Mouse (Mus musculus) hindbrain, embryonic 10.5 days (tissue): ENCODE measurements around the gene Def8. TPM values are rescaled to one million over a fixed set of nuclear protein-coding genes. Genes with fewer than 3 reads are reported as not detected.
"Not testable (repeated sequence)": the region's sequence is repeated elsewhere in the genome, so short reads cannot be mapped to it uniquely, and the experiment has no call there.

Source experiments
- DNase-seq: peaks from one replicate; pipeline ENCODE4 v3.0.0-alpha.2; 2017; ENCODE audit warnings: low spot score
- H3K27ac ChIP-seq: fragments of 300-500 bp; sonication (generic); 2 replicates; pipeline ENCODE4 v1.5.1; 2016; ENCODE audit warnings: mild to moderate bottlenecking, moderate library complexity
- H3K27me3 ChIP-seq: fragments of 300-500 bp; sonication (generic); 2 replicates; pipeline ENCODE4 v1.6.1; 2016; ENCODE audit warnings: mild to moderate bottlenecking; ENCODE audit not compliant: poor library complexity, insufficient read depth, severe bottlenecking
- H3K36me3 ChIP-seq: fragments of 300-500 bp; sonication (generic); 2 replicates; pipeline ENCODE4 v1.6.1; 2016; ENCODE audit warnings: mild to moderate bottlenecking, moderate library complexity
- H3K4me1 ChIP-seq: fragments of 300-500 bp; sonication (generic); replicated peaks from 2 replicates; pipeline ENCODE4 v1.6.1; 2016; ENCODE audit warnings: mild to moderate bottlenecking
- H3K4me3 ChIP-seq: fragments of 300-500 bp; sonication (generic); 2 replicates; pipeline ENCODE4 v1.5.1; 2016; ENCODE audit warnings: mild to moderate bottlenecking, moderate library complexity
- H3K9me3 ChIP-seq: fragments of 300-500 bp; sonication (generic); 2 replicates; pipeline ENCODE4 v1.6.1; 2016; ENCODE audit warnings: mild to moderate bottlenecking, moderate library complexity
- WGBS: fragments of 180-500 bp; shearing (Covaris S2); methylation state at CpG from one replicate; pipeline ENCODE4 v1.1.7; 2016; 5-methylcytosine and 5-hydroxymethylcytosine counted together
- polyA plus RNA-seq: library from polyadenylated mRNA; unstranded; fragments of >200 nt; fragmentation: Nextera tagmentation; extraction: Ambion mirVana; gene quantifications from 2 replicates; pipeline ENCODE4 v1.2.1, GENCODE M21; 2016

Def8 gene
- polyA plus RNA-seq, 1 experiment from 2014 or later: 42.3 TPM

- 95% methylated on average over 23 of the region's 23 CpGs for WGBS
- H3K9me3 ChIP-seq: peaks cover 71% of the 10 kb centered on the region
- no peak overlapping the region for H3K4me3 ChIP-seq
- H3K27ac ChIP-seq: no peak overlapping the region
- H3K27me3 ChIP-seq: no peaks in the 10 kb centered on the region
- no peaks in the 10 kb centered on the region for H3K4me1 ChIP-seq
- no peak for DNase-seq
- H3K36me3 ChIP-seq: no peaks in the 10 kb centered on the region
Observed at GRCm38 (mm10) chr8:123428939-123429721, 5.8 kb downstream of the Def8 start.

- not testable (repeated sequence) for H3K27me3 ChIP-seq, H3K36me3 ChIP-seq, H3K4me3 ChIP-seq, H3K4me1 ChIP-seq, DNase-seq, H3K27ac ChIP-seq
- 95% methylated on average over 15 of the region's 15 CpGs for WGBS
- H3K9me3 ChIP-seq: peaks cover 75% of the 10 kb centered on the region
Observed at GRCm38 (mm10) chr8:123429722-123430013, 6.3 kb downstream of the Def8 start.

- not testable (repeated sequence) for H3K27me3 ChIP-seq, H3K27ac ChIP-seq, H3K4me1 ChIP-seq, H3K4me3 ChIP-seq, DNase-seq, H3K36me3 ChIP-seq
- WGBS: 90% methylated on average over 8 of the region's 8 CpGs
- H3K9me3 ChIP-seq: peaks cover 80% of the 10 kb centered on the region
Observed at GRCm38 (mm10) chr8:123430936-123431335, 7.6 kb downstream of the Def8 start.

DNA sequence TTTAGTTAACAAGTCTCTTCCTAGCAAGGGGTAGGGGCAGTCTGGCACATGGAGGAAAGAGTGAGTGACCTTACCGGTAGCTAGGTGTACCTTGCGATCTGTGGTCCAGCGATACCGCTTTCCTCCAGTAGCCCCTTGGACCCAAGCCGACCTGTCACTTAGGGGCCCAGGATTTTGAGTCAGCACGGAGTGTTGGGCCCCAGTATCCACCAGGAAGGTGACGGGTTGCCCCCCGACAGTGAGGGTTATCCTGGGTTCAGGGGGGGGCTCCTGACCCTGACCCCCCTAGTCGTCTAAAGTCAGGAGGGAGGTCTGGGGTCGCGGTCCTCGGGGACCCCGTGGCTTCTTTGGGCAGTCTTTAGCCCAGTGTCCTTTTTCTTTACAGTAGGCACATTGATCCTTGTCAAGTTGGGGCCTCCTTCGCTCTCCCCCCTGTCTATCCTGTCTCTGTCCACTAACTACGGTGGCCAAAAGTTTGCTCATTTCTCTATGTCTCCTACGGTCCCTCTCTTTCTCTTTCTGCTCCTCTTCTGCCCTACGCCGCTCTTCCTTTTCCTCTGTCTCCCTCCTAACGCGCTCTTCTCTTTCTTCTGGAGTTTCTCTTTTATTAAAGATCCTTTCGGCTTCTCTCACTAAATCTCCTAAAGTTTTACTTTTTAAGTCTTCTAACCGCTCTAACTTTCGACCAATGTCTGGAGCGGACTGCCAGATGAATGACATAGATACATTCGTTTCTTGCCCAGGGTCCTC, 8.5 kb downstream of the Def8 start:
- 94% methylated on average over 25 of the region's 25 CpGs for WGBS
- no peak overlapping the region for H3K4me3 ChIP-seq
- no peak overlapping the region for H3K27ac ChIP-seq
- H3K4me1 ChIP-seq: no peaks in the 10 kb centered on the region
- no peaks in the 10 kb centered on the region for H3K36me3 ChIP-seq
- no peak for DNase-seq
- H3K27me3 ChIP-seq: no peaks in the 10 kb centered on the region
- peaks cover 75% of the 10 kb centered on the region for H3K9me3 ChIP-seq

- 94% methylated on average over 16 of the region's 16 CpGs for WGBS
- H3K4me3 ChIP-seq: no peak overlapping the region
- H3K27ac ChIP-seq: no peak overlapping the region
- no peaks in the 10 kb centered on the region for H3K4me1 ChIP-seq
- no peaks in the 10 kb centered on the region for H3K27me3 ChIP-seq
- peaks cover 69% of the 10 kb centered on the region for H3K9me3 ChIP-seq
- no peaks in the 10 kb centered on the region for H3K36me3 ChIP-seq
- DNase-seq: no peak
Observed at GRCm38 (mm10) chr8:123432381-123432780, 9.1 kb downstream of the Def8 start.

GRCm38 (mm10) chr8:123433241-123433974, 10.1 kb downstream of the Def8 start:
- H3K36me3 ChIP-seq, H3K4me1 ChIP-seq, H3K4me3 ChIP-seq, H3K27me3 ChIP-seq, H3K27ac ChIP-seq, DNase-seq: not testable (repeated sequence)
- WGBS: 98% methylated on average over 47 of the region's 47 CpGs
- H3K9me3 ChIP-seq: peaks cover 58% of the 10 kb centered on the region

DNA sequence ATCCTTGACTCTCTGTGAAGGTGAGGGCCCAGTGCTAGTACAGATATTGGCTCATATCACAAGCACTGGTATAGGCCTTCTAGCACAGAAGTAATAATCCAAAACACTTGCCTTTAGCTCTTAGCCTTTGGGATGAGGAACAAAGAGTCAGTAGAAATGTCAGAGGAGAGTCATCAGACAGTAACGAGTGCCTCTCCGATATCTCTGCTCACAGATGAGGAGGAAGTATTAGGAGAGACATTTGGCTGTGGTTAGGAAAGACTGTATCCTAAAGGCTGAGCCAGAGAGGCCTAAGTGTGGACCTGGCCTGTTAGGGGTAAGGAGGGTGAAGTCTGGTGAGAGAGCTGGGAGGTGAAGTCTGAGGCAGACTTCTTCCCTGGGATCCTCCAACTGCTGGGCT, 18.5 kb downstream of the Def8 start:
- Histone ChIP-seq H3K9me3 (no peaks in the 10 kb centered on the region), H3K36me3 (peaks cover 6% of the 10 kb centered on the region; the same call in 1 of the 2 replicates), H3K27me3 (no peaks in the 10 kb centered on the region), H3K4me1 (peaks cover 20% of the 10 kb centered on the region), H3K27ac (no peak overlapping the region), H3K4me3 (no peak overlapping the region)
- DNase-seq: no peak
- 97% methylated on average over 2 of the region's 2 CpGs for WGBS

DNA sequence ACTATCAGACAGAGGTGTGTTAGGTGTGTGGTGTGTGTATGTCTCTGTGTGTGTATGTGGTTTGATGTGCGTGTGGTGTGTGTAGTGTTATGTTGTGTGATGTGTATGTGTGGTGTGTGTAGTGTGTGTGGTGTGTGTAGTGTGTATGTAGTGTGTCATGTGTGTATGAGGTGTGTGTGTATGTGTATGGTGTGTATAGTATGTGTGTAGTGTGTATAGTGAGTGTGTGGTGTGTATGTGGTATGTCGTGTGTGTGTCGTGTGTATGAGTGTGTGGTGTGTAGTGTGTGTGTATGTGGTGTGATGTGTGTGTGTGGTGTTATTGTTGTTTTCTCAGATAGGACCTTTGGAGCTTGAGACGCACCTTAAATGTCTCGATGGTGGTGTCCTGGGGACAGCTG, 19.0 kb downstream of the Def8 start:
- no peaks in the 10 kb centered on the region for H3K27me3 ChIP-seq
- no peak for DNase-seq
- H3K27ac ChIP-seq: no peak overlapping the region
- H3K4me1 ChIP-seq: peaks cover 20% of the 10 kb centered on the region
- WGBS: 81% methylated on average over 5 of the region's 5 CpGs
- H3K9me3 ChIP-seq: no peaks in the 10 kb centered on the region
- peak overlapping the region; percentile 76 for H3K4me3 ChIP-seq
- H3K36me3 ChIP-seq: peaks cover 6% of the 10 kb centered on the region; the same call in 1 of the 2 replicates

DNA sequence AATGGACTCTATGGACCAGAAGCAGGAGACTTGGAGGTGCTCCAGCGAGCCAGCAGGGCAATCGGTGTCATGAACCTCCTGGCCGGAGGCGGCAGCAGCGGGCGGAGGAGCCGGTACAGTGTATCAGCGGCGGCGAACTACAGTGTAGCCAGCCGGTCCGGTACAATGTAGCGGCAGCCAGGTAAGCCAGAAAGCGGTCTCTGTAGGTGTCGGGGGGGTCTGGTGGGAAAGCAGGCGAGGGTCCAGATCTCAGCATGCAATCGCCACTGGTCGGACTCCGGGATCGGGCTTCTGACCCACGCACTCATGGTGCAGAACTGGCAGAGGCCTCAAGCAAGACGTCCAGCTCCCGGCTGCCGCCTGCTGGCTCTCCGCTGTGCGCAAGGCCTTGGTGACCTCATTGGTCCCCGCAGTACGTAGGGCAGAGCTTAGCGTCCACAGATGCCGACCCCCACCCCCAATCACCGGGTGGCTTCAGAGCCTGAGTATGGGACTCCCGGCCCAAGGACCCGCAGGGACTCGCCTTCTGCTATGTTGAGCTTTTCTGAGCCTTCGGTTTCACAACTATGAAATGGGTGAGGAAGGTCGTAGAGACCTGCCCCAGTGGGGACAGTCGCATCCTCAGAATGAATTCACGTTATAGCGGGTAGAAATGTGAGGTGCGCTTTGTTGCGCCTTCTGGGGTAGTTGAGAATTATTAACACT, 19.7 kb downstream of the Def8 start:
- no peaks in the 10 kb centered on the region for H3K9me3 ChIP-seq
- H3K36me3 ChIP-seq: peaks cover 6% of the 10 kb centered on the region; the same call in 1 of the 2 replicates
- H3K4me1 ChIP-seq: peaks cover 20% of the 10 kb centered on the region
- peak; percentile 94 for DNase-seq
- H3K4me3 ChIP-seq: peak overlapping the region; percentile 76
- WGBS: 1% methylated on average over 41 of the region's 41 CpGs
- H3K27me3 ChIP-seq: no peaks in the 10 kb centered on the region
- peak overlapping the region; percentile 98 for H3K27ac ChIP-seq

DNA sequence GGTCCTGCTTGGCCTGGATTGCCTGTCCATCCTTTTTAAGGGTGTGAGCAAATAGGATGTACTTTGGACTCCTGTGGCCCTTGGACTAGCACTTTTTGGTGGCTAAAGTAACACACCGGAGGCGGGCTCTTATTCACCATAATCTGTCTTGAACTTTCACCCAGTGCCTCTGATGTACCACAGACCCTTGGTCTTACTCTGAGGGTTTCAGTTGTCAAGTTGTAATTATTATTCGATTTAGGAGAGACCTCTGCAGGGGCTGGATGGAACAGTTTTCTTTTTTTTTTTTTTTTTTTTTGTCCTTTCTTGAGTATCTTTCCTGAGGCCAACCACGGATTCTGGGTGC, 20.2 kb downstream of the Def8 start:
- Histone ChIP-seq H3K4me1 (peaks cover 20% of the 10 kb centered on the region), H3K9me3 (no peaks in the 10 kb centered on the region), H3K36me3 (peaks cover 10% of the 10 kb centered on the region), H3K27ac (peak overlapping the region; percentile 98), H3K4me3 (peak overlapping the region; percentile 76), H3K27me3 (no peaks in the 10 kb centered on the region)
- DNase-seq: no peak
- 42% methylated on average over 4 of the region's 4 CpGs for WGBS

DNA sequence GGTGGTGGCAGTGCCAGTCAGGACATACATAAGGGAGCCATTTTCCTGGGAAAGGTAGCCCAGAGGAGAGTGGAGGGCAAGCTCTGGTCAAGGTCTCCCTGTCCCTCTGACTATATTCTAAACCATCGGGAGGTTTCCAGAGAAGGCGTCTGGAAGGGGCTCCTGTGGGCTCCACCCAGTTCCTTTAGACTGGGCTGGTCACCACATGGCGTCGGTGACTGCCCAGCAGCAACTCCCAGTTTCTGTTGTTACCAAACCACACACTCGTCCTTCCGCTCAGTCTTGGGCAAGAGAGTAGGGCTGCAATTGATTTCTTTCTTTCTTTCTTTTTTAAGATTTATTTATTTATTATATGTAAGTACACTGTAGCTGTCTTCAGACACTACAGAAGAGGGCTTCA, 20.8 kb downstream of the Def8 start:
- no peaks in the 10 kb centered on the region for H3K27me3 ChIP-seq
- peaks cover 13% of the 10 kb centered on the region for H3K36me3 ChIP-seq
- no peak for DNase-seq
- H3K4me3 ChIP-seq: peak overlapping the region; percentile 76; the same call in 1 of the 2 replicates
- H3K9me3 ChIP-seq: no peaks in the 10 kb centered on the region
- peaks cover 20% of the 10 kb centered on the region for H3K4me1 ChIP-seq
- WGBS: 88% methylated on average over 6 of the region's 6 CpGs
- H3K27ac ChIP-seq: no peak overlapping the region

DNA sequence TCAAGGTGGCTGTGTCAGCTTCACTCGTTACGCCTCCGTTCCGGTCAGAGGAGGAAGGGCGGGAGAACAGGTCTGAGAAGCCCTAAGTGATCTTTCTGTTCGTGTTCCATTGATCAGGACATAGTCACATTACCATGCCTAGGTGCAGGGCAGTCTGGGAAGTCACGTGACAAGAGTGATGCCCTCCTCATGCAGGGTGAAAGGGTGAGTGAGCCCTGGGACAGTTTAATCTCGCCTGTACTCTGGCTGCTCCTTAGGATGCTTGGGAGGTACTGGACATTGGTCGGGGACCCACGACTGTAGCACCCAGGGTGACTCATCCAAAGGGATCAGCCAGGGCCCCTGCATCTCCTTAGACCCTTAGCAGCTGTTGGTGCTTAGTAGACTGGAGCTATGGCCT, 22.7 kb downstream of the Def8 start:
- Histone ChIP-seq H3K27ac (no peak overlapping the region), H3K4me1 (peaks cover 20% of the 10 kb centered on the region), H3K9me3 (no peaks in the 10 kb centered on the region), H3K36me3 (peaks cover 26% of the 10 kb centered on the region), H3K4me3 (no peak overlapping the region), H3K27me3 (no peaks in the 10 kb centered on the region)
- WGBS: 88% methylated on average over 10 of the region's 10 CpGs
- DNase-seq: no peak
